Mouse (Mus musculus): ENCODE measurements around the gene Cfap54. TPM values are rescaled to one million over a fixed set of nuclear protein-coding genes. Genes with fewer than 3 reads are reported as not detected.
A peak's percentile ranks its signal among the peaks of the same experiment; 100 is the strongest.

Gene Cfap54
- polyA plus RNA-seq, 1 experiment: not detected

- no peak for TF ChIP-seq CTCF (IDR thresholded peaks at IDR 0.05; ENCODE audit: insufficient read depth, low read depth, low read length)
- no peak for TF ChIP-seq POLR2A (IDR thresholded peaks at IDR 0.05; ENCODE audit: insufficient read depth, low read depth, low read length)
- H3K4me1 ChIP-seq (ENCODE audit: control insufficient read depth, insufficient read depth, low read length): no peaks in the 10 kb centered on the region; the same call in 1 of the 2 replicates
- H3K4me3 ChIP-seq (ENCODE audit: insufficient read depth, low read depth, low read length): no peak overlapping the region
- H3K27ac ChIP-seq (ENCODE audit: insufficient read depth, low read depth, low read length): no peak overlapping the region
- 88% methylated on average over 6 of the region's 6 CpGs for WGBS
These were observed 8.8 kb upstream of the Cfap54 start for GRCm38 (mm10) chr10:93090241-93090640.

- WGBS: 76% methylated on average over 11 of the region's 11 CpGs
- Histone ChIP-seq H3K27ac (ENCODE audit: insufficient read depth, low read depth, low read length) (no peak overlapping the region), H3K4me3 (ENCODE audit: insufficient read depth, low read depth, low read length) (no peak overlapping the region), H3K4me1 (ENCODE audit: control insufficient read depth, insufficient read depth, low read length) (0 out of 2 replicates have a peak, but pooled peaks cover 2% of the 10 kb centered on the region)
- no peak for TF ChIP-seq CTCF (IDR thresholded peaks at IDR 0.05; ENCODE audit: insufficient read depth, low read depth, low read length)
- no peak for TF ChIP-seq POLR2A (IDR thresholded peaks at IDR 0.05; ENCODE audit: insufficient read depth, low read depth, low read length)
These were observed 7.1 kb upstream of the Cfap54 start for GRCm38 (mm10) chr10:93088396-93089048.

GRCm38 (mm10) chr10:93087504-93087903 lies 6.1 kb upstream of the Cfap54 start:
- Histone ChIP-seq H3K4me1 (ENCODE audit: control insufficient read depth, insufficient read depth, low read length) (0 out of 2 replicates have a peak, but pooled peaks cover 2% of the 10 kb centered on the region), H3K4me3 (ENCODE audit: insufficient read depth, low read depth, low read length) (no peak overlapping the region), H3K27ac (ENCODE audit: insufficient read depth, low read depth, low read length) (no peak overlapping the region)
- WGBS: 90% methylated on average over 7 of the region's 7 CpGs
- no peak for TF ChIP-seq CTCF (IDR thresholded peaks at IDR 0.05; ENCODE audit: insufficient read depth, low read depth, low read length)
- no peak for TF ChIP-seq POLR2A (IDR thresholded peaks at IDR 0.05; ENCODE audit: insufficient read depth, low read depth, low read length)

GRCm38 (mm10) chr10:93083963-93084340 lies 2.5 kb upstream of the Cfap54 start:
- 31% methylated on average over 8 of the region's 8 CpGs for WGBS
- no peak for TF ChIP-seq POLR2A (IDR thresholded peaks at IDR 0.05; ENCODE audit: insufficient read depth, low read depth, low read length)
- TF ChIP-seq CTCF (IDR thresholded peaks at IDR 0.05; ENCODE audit: insufficient read depth, low read depth, low read length): no peak
- Histone ChIP-seq H3K27ac (ENCODE audit: insufficient read depth, low read depth, low read length) (no peak overlapping the region), H3K4me1 (ENCODE audit: control insufficient read depth, insufficient read depth, low read length) (0 out of 2 replicates have a peak, but pooled peaks cover 6% of the 10 kb centered on the region), H3K4me3 (ENCODE audit: insufficient read depth, low read depth, low read length) (no peak overlapping the region)

GRCm38 (mm10) chr10:93083198-93083962 lies 2.0 kb upstream of the Cfap54 start:
- no peak for TF ChIP-seq CTCF (IDR thresholded peaks at IDR 0.05; ENCODE audit: insufficient read depth, low read depth, low read length)
- TF ChIP-seq POLR2A (IDR thresholded peaks at IDR 0.05; ENCODE audit: insufficient read depth, low read depth, low read length): no peak
- peak overlapping the region; percentile 18 for H3K4me3 ChIP-seq (ENCODE audit: insufficient read depth, low read depth, low read length)
- H3K4me1 ChIP-seq (ENCODE audit: control insufficient read depth, insufficient read depth, low read length): 0 out of 2 replicates have a peak, but pooled peaks cover 6% of the 10 kb centered on the region
- no peak overlapping the region for H3K27ac ChIP-seq (ENCODE audit: insufficient read depth, low read depth, low read length)
- whole genome bisulfite sequencing: 14% methylated on average over 17 of the region's 17 CpGs

- WGBS: 87% methylated on average over 3 of the region's 3 CpGs
- Histone ChIP-seq H3K4me3 (ENCODE audit: insufficient read depth, low read depth, low read length) (no peak overlapping the region), H3K4me1 (ENCODE audit: control insufficient read depth, insufficient read depth, low read length) (0 out of 2 replicates have a peak, but pooled peaks cover 4% of the 10 kb centered on the region), H3K27ac (ENCODE audit: insufficient read depth, low read depth, low read length) (no peak overlapping the region)
- TF ChIP-seq CTCF (IDR thresholded peaks at IDR 0.05; ENCODE audit: insufficient read depth, low read depth, low read length) (no peak), POLR2A (IDR thresholded peaks at IDR 0.05; ENCODE audit: insufficient read depth, low read depth, low read length) (no peak)
These were observed 1.9 kb downstream of the Cfap54 start for GRCm38 (mm10) chr10:93079486-93079885.

- TF ChIP-seq CTCF (IDR thresholded peaks at IDR 0.05; ENCODE audit: insufficient read depth, low read depth, low read length) (no peak), POLR2A (IDR thresholded peaks at IDR 0.05; ENCODE audit: insufficient read depth, low read depth, low read length) (no peak)
- 81% methylated on average over 11 of the region's 11 CpGs for WGBS
- no peak overlapping the region for H3K27ac ChIP-seq (ENCODE audit: insufficient read depth, low read depth, low read length)
- H3K4me1 ChIP-seq (ENCODE audit: control insufficient read depth, insufficient read depth, low read length): 0 out of 2 replicates have a peak, but pooled peaks cover 4% of the 10 kb centered on the region
- no peak overlapping the region for H3K4me3 ChIP-seq (ENCODE audit: insufficient read depth, low read depth, low read length)
These were observed 3.4 kb downstream of the Cfap54 start for GRCm38 (mm10) chr10:93077935-93078479.

GRCm38 (mm10) chr10:93076376-93076775 lies 5.0 kb downstream of the Cfap54 start:
- WGBS: 94% methylated on average over 9 of the region's 9 CpGs
- H3K4me1 ChIP-seq (ENCODE audit: control insufficient read depth, insufficient read depth, low read length): 0 out of 2 replicates have a peak, but pooled peaks cover 4% of the 10 kb centered on the region
- H3K4me3 ChIP-seq (ENCODE audit: insufficient read depth, low read depth, low read length): no peak overlapping the region
- TF ChIP-seq CTCF (IDR thresholded peaks at IDR 0.05; ENCODE audit: insufficient read depth, low read depth, low read length) (no peak), POLR2A (IDR thresholded peaks at IDR 0.05; ENCODE audit: insufficient read depth, low read depth, low read length) (no peak)
- H3K27ac ChIP-seq (ENCODE audit: insufficient read depth, low read depth, low read length): no peak overlapping the region

- no peak overlapping the region for H3K4me3 ChIP-seq (ENCODE audit: insufficient read depth, low read depth, low read length)
- TF ChIP-seq CTCF (IDR thresholded peaks at IDR 0.05; ENCODE audit: insufficient read depth, low read depth, low read length): no peak
- no peak for TF ChIP-seq POLR2A (IDR thresholded peaks at IDR 0.05; ENCODE audit: insufficient read depth, low read depth, low read length)
- 61% methylated on average over 8 of the region's 8 CpGs for WGBS
- no peaks in the 10 kb centered on the region for H3K4me1 ChIP-seq (ENCODE audit: control insufficient read depth, insufficient read depth, low read length)
- H3K27ac ChIP-seq (ENCODE audit: insufficient read depth, low read depth, low read length): 0 out of 2 replicates have a peak overlapping the region, but pooled peaks have one; percentile 45
These were observed 5.6 kb downstream of the Cfap54 start for GRCm38 (mm10) chr10:93075856-93076255.
